11 mouse cellular contexts compared by ENCODE assay signal in the genomic region with DNA sequence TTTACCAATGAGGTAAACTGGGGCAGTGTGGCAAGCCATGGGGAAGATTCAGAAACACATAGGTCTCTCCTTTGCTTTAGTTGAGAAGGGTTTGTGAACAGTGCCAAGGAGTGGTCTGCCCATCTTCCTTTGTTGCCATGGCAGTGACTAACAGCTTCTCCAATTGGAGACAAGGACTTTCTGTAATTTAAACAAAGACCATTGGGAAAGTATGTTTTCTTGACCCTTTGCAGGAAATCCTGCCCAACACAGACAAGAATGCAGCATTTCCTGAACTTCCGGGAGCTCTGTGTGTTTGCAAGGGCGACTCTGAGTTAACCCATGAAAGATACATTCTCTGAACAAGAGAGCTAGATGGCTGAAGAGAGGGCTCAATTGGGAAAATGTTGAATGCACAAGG.
A peak's percentile ranks its signal among the peaks of the same experiment; 100 is the strongest.
DNase-seq lines count a peak whose midpoint lies in the region; ATAC-seq lines count a peak whose summit lies in the region.
"Had no signal": no experiment of that assay in that cellular context is flagged by ENCODE, and none has a peak within 500 bp of the region (broad histone marks: within the 10 kb centered on the region; RNA-seq: fewer than 3 reads in every experiment).

No protein-coding gene starts in this region.

- no peak overlapping the region for H3K4me3 ChIP-seq in midbrain, embryonic 10.5 days
- no peak overlapping the region for H3K4me3 ChIP-seq in midbrain, embryonic 13.5 days (replicated peaks)
- H3K4me3 ChIP-seq in heart, embryonic 14.5 days (ENCODE audit: control insufficient read depth in 1 of 2, insufficient read depth in 1 of 2, low read depth in 1 of 2, low read length in 2 of 2) = no peak overlapping the region
- no peak overlapping the region for H3K4me3 ChIP-seq in stomach, embryonic 16.5 days (replicated peaks; ENCODE audit: low read length)
- no peak overlapping the region for H3K4me3 ChIP-seq in liver, embryonic 11.5 days (ENCODE audit: low read depth, low read length)

- no peak for DNase-seq in midbrain, embryonic 10.5 days (ENCODE audit: low spot score)
- DNase-seq in kidney, postnatal 25 days = peak; percentile 11 to 45
- no peak for DNase-seq in left cerebral cortex, postnatal 14 days (ENCODE audit: low spot score in 2 of 2)
- no peak for DNase-seq in urinary bladder, adult 18-20 months (ENCODE audit: low spot score in 2 of 2)
- DNase-seq in liver, embryonic 11.5 days (ENCODE audit: low spot score) = no peak
- DNase-seq: cerebellum, adult 18-20 months; midbrain, embryonic 14.5 days had no signal

- WGBS in midbrain, embryonic 10.5 days = 83% methylated on average over 2 of the region's 2 CpGs
- 88% methylated on average over 2 of the region's 2 CpGs for WGBS in midbrain, embryonic 13.5 days
- 55% methylated on average over 2 of the region's 2 CpGs for WGBS in heart, embryonic 14.5 days
- WGBS in stomach, embryonic 16.5 days = 36% methylated on average over 2 of the region's 2 CpGs
- 44% methylated on average over 2 of the region's 2 CpGs for WGBS in liver, embryonic 11.5 days

- intact Hi-C loops in left cerebral cortex, postnatal 14 days (cut with DNase I) = no loop called here

- H3K4me1 ChIP-seq in midbrain, embryonic 10.5 days = no peaks in the 10 kb centered on the region
- H3K4me1 ChIP-seq in midbrain, embryonic 13.5 days (replicated peaks) = no peaks in the 10 kb centered on the region
- no peaks in the 10 kb centered on the region; a peak in 2 of 4 replicates for H3K4me1 ChIP-seq in heart, embryonic 14.5 days (ENCODE audit: control insufficient read depth in 2 of 2, insufficient read depth in 2 of 2, low read length in 2 of 2)
- no peaks in the 10 kb centered on the region for H3K4me1 ChIP-seq in stomach, embryonic 16.5 days (ENCODE audit: control insufficient read depth, insufficient read depth, low read length)
- no peaks in the 10 kb centered on the region for H3K4me1 ChIP-seq in liver, embryonic 11.5 days (replicated peaks; ENCODE audit: control insufficient read depth, insufficient read depth, low read length)

- H3K9me3 ChIP-seq in midbrain, embryonic 10.5 days (replicated peaks) = no peaks in the 10 kb centered on the region
- no peaks in the 10 kb centered on the region for H3K9me3 ChIP-seq in midbrain, embryonic 13.5 days
- no peaks in the 10 kb centered on the region for H3K9me3 ChIP-seq in heart, embryonic 14.5 days (ENCODE audit: control insufficient read depth, low read length)
- H3K9me3 ChIP-seq in stomach, embryonic 16.5 days (replicated peaks; ENCODE audit: control insufficient read depth, low read length) = no peaks in the 10 kb centered on the region
- no peaks in the 10 kb centered on the region for H3K9me3 ChIP-seq in liver, embryonic 11.5 days (ENCODE audit: control insufficient read depth, low read length)

- ATAC-seq in midbrain, embryonic 13.5 days = no peak
- ATAC-seq in heart, embryonic 14.5 days (ENCODE audit: insufficient number of reproducible peaks, insufficient read depth, low FRiP score, low read depth) = peak; percentile 69
- ATAC-seq in stomach, embryonic 16.5 days (ENCODE audit: insufficient read depth, low FRiP score) = 0 out of 2 replicates have a peak, but pooled peaks have one; percentile 37
- ATAC-seq in liver, embryonic 11.5 days (replicated peaks; ENCODE audit: low FRiP score) = no peak
- ATAC-seq: hindbrain, embryonic 16.5 days had no signal

- H3K4me2 ChIP-seq in midbrain, embryonic 13.5 days (replicated peaks) = no peak overlapping the region
- H3K4me2 ChIP-seq in heart, embryonic 14.5 days (ENCODE audit: low read length) = no peak overlapping the region
- no peak overlapping the region for H3K4me2 ChIP-seq in stomach, embryonic 16.5 days (ENCODE audit: low read depth, low read length)
- H3K4me2 ChIP-seq in liver, embryonic 11.5 days = no peak overlapping the region

- no peaks in the 10 kb centered on the region for H3K27me3 ChIP-seq in midbrain, embryonic 10.5 days (ENCODE audit: low read depth, poor library complexity, severe bottlenecking)
- H3K27me3 ChIP-seq in midbrain, embryonic 13.5 days = no peaks in the 10 kb centered on the region
- H3K27me3 ChIP-seq in heart, embryonic 14.5 days (ENCODE audit: control insufficient read depth, insufficient read depth, low read length) = no peaks in the 10 kb centered on the region
- H3K27me3 ChIP-seq in stomach, embryonic 16.5 days (ENCODE audit: control insufficient read depth, insufficient read depth, low read length) = no peaks in the 10 kb centered on the region
- H3K27me3 ChIP-seq in liver, embryonic 11.5 days (replicated peaks; ENCODE audit: control insufficient read depth, insufficient read depth, low read length) = no peaks in the 10 kb centered on the region

- H3K9ac ChIP-seq in midbrain, embryonic 13.5 days (replicated peaks) = no peak overlapping the region
- no peak overlapping the region for H3K9ac ChIP-seq in heart, embryonic 14.5 days (ENCODE audit: low read length)
- no peak overlapping the region for H3K9ac ChIP-seq in stomach, embryonic 16.5 days (ENCODE audit: low read length)
- no peak overlapping the region for H3K9ac ChIP-seq in liver, embryonic 11.5 days (ENCODE audit: low read depth, low read length)

- H3K27ac ChIP-seq in midbrain, embryonic 10.5 days (replicated peaks) = 0 out of 2 replicates have a peak overlapping the region, but pooled peaks have one; percentile 28
- H3K27ac ChIP-seq in midbrain, embryonic 13.5 days = no peak overlapping the region
- H3K27ac ChIP-seq in heart, embryonic 14.5 days (replicated peaks in 1 of 2; ENCODE audit: control insufficient read depth in 1 of 2, insufficient read depth in 1 of 2, low read depth in 2 of 2, low read length in 2 of 2) = peak overlapping the region; percentile 29 to 39; a peak in 1 of 4 replicates
- no peak overlapping the region for H3K27ac ChIP-seq in stomach, embryonic 16.5 days (ENCODE audit: low read length)
- no peak overlapping the region for H3K27ac ChIP-seq in liver, embryonic 11.5 days (ENCODE audit: low read depth, low read length)

- no peaks in the 10 kb centered on the region for H3K36me3 ChIP-seq in midbrain, embryonic 10.5 days
- no peaks in the 10 kb centered on the region for H3K36me3 ChIP-seq in midbrain, embryonic 13.5 days
- no peaks in the 10 kb centered on the region for H3K36me3 ChIP-seq in heart, embryonic 14.5 days (ENCODE audit: control insufficient read depth, insufficient read depth, low read length)
- H3K36me3 ChIP-seq in stomach, embryonic 16.5 days (ENCODE audit: control insufficient read depth, insufficient read depth, low read length) = no peaks in the 10 kb centered on the region
- no peaks in the 10 kb centered on the region for H3K36me3 ChIP-seq in liver, embryonic 11.5 days (ENCODE audit: control insufficient read depth, insufficient read depth, low read length)

Comparison
In these comparisons a context has a peak if more than half of its experiments do, and no peak if none do; other contexts are left out.
1. H3K27ac ChIP-seq: peak in midbrain, embryonic 10.5 days (single experiment) and heart, embryonic 14.5 days (2 of 2); none in midbrain, embryonic 13.5 days (single experiment), stomach, embryonic 16.5 days (single experiment) and liver, embryonic 11.5 days (single experiment).
2. DNase-seq: peak in kidney, postnatal 25 days (2 of 2); none in midbrain, embryonic 10.5 days (single experiment), left cerebral cortex, postnatal 14 days (0 of 2), urinary bladder, adult 18-20 months (0 of 2) and liver, embryonic 11.5 days (single experiment).
3. ATAC-seq: peak in heart, embryonic 14.5 days (single experiment) and stomach, embryonic 16.5 days (single experiment); none in midbrain, embryonic 13.5 days (single experiment) and liver, embryonic 11.5 days (single experiment).